Mouse (Mus musculus) layer of hippocampus, adult 9-11 months (tissue): ENCODE results near the gene Dnajb7.

ENCODE experiments used
- DNase-seq: peaks from one replicate; pipeline ENCODE4 v3.0.0; 2022

Gene Dnajb7

DNA sequence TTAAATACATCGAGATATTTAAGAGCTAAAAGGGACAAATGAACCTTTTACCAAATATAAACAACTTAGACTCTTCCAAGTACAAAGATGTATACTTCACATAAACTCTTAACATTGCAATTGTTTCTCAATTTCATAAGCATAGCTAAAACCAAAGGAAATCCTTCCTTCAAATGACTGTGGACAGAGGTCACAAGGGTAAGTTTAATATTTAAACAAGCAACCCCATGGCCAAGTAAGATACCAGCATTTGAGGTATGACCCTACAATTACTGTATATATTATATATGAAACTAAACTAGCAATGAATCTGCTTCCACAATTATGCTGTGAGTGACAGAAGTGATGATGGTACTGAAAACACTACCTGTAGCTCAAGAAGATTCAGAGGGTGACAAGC is 43.8 kb downstream of the Dnajb7 start:
- no peak for DNase-seq

DNA sequence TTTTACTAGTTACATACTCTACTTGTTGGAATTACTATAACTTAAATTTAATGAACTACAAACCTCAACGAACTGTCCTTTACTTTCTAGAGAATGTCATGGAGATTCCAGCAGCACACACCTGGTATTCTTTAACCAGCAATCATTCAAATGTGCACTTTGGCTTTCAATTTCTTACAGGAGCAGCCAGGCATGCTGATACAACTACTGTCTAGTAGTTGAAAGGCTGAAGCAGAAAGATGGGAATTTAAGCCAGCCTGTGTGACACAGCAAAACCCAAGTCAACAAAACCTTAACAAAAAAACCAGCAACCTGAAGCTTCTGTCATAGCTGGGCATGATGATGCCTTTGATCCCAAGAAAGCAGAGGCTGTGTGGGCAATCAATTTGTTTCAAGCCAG is 45.6 kb downstream of the Dnajb7 start:
- no peak for DNase-seq

DNA sequence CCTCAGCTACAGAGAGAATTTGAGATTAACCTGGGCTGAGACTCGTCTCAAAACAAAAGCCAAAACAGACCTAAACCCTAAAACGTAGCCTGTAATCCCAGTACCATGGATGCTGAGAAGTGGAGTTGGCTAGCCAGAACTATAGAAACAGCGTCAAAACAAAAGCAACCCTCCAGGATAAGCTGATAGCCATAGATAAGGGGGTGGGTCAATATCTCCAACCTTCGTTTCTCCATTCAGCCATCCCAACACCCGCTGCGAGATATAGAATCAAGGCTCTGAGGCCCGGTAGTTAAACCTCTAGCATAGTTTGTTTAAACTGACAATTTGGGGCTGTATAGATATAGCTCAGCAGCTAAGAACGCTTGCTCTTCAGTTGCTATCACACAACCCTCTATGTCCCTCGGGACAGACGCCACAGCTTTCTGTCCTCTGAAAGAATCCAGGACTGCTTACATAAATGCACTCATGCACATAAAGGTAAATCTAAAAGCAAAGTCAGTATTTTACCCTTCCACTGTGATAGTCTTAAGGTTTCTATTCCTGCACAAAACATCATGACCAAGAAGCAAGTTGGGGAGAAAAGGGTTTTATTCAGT is 46.6 kb downstream of the Dnajb7 start:
- DNase-seq = no peak

DNA sequence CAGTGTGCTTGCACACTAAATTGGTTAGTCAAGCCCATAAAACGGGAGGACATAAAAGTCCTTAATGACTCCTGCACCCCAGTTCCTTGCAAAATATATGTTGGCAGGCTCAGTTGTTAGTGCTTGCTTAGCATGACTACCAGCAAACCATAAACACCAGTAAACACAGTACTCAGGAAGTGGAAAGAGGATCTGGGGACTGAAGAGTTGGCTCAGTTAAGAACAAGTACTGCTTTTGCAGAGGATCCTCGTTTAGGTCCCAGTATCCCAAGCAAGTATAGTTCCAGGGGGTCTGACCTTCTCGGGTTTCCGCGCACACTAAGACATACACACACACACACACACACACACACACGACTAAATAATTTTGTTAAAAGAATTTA is 47.1 kb downstream of the Dnajb7 start:
- DNase-seq = no peak

DNA sequence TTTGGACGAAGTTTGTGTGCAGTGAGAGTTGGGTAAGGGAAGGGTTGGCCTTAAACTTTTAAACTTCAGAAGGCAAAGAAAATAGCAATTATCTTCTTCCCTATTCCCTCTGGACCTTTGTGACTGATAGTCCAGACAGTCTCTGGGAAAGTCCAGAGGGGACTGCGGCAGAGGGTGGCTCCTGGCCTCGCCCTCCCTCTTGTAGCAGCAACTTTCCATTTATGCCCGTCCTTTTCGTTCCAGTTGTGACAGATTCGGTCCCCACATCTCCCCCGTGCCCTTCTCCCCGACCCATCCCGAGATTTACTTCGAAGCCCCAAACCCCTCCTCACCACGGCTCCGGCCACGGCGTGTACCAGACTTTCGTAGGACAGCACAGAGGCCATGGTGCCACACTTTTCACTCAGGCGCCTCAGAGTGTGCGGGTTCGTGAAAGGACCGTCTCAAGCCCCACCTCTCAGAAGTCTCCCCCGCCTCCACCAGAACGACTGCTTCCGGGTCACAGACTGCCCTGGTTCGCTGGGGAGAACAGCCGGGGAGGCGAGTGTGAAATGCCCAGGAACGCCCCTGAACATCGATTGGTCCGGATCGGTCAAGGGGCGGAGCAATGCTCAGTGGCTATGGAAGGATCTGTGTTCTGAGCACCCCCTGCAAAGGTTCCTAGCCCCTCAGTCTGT is 47.6 kb downstream of the Dnajb7 start, which contains the start of gene Slc25a17:
Gene Slc25a17, minus strand, starts transcription at position 468 of the 677 bp plus-strand sequence.
- peak; percentile 95 for DNase-seq

DNA sequence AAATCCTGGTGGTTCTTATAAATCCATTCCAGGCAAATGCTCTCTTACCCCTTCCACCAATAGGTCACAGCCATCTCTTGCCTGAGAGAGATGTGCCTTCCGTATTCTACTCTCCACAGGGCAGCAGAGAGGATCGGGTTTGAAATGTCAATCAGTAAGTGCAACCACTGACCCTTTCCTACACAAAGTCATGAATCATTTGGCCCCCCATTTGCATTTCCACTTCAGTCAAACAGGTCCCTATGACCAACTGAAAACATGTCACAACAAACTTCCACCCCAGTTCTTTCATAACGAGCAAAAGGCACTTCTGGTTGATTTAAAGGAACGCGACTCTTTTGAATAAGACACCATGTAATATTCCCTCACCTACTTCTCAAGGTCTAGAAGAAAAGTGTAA is 48.7 kb downstream of the Dnajb7 start:
- DNase-seq = no peak

DNA sequence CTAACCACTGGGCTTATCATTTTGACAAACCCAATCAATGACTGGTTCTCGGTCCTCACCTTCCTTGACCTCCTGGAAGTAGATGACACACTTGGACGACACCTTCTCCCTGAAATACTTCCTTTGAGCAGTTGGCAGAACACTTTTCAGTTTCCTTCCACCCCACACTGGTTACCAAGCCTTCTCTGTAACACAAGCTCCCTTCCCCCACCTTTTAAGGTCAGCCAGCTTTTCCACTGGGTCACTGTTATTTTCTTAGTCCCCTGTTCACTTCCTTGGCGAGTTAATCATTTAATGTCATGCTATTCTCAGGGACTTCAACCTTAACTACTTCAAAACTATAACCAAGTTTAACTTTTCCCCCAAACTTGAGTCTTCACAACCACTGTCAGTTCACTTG is 49.2 kb downstream of the Dnajb7 start:
- DNase-seq = no peak

DNA sequence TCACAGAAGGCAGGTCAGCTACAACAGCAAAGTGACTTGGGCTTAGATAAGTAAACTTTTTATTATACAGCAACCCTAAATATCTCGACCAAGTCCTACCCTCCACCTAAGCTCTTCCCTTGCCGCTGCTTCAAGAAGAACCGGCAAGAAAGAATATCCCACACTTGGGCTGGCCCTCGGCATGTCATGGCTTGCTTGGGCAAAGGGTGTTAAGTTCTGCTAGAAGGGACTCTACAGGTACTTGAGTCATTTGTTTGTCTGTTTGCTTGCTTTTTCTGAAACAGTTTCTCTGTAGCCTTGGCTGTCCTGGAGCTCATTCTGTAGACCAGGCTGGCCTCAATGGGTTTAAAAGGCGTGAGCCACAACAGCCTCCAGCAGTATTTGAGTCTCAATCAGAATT is 51.2 kb downstream of the Dnajb7 start:
- DNase-seq = no peak
